Mouse (Mus musculus) limb, embryonic 14.5 days (tissue): ENCODE results near the gene Hlcs. TPM values are rescaled to one million over a fixed set of nuclear protein-coding genes. Genes with fewer than 3 reads are reported as not detected.

ENCODE experiments used
- ATAC-seq: fragments of 200-750 bp; cut with Nextera tagmentation; 2 replicates; pipeline ENCODE4 v1.8.0; 2017; ENCODE audit warnings: low read depth, moderate number of reproducible peaks, moderate TSS enrichment; ENCODE audit not compliant: low FRiP score
- DNase-seq: peaks from one replicate; pipeline ENCODE4 v3.0.0-alpha.2; 2015; ENCODE audit warnings: low spot score
- H3K27ac ChIP-seq: fragments of 300-500 bp; sonication (generic); replicated peaks from 2 replicates; pipeline ENCODE4 v1.5.1; 2014; ENCODE audit warnings: low read depth, mild to moderate bottlenecking, low read length, moderate library complexity, mixed read lengths
- H3K27me3 ChIP-seq: fragments of 300-500 bp; sonication (generic); 2 replicates; pipeline ENCODE4 v1.6.1; 2014; ENCODE audit warnings: low read length, mixed read lengths; ENCODE audit not compliant: control insufficient read depth, insufficient read depth
- H3K36me3 ChIP-seq: fragments of 300-500 bp; sonication (generic); 2 replicates; pipeline ENCODE4 v1.6.1; 2014; ENCODE audit warnings: mild to moderate bottlenecking, low read length, moderate library complexity, mixed read lengths; ENCODE audit not compliant: control insufficient read depth, insufficient read depth
- H3K4me1 ChIP-seq: fragments of 300-500 bp; sonication (generic); 2 replicates; pipeline ENCODE4 v1.6.1; 2014; ENCODE audit warnings: antibody characterized with exemption, low read length, mixed read lengths; ENCODE audit not compliant: control insufficient read depth, insufficient read depth
- H3K4me2 ChIP-seq: fragments of 300-500 bp; sonication (generic); replicated peaks from 2 replicates; pipeline ENCODE4 v1.6.1; 2014; ENCODE audit warnings: low read depth, mild to moderate bottlenecking, low read length, moderate library complexity; ENCODE audit not compliant: severe bottlenecking
- H3K4me3 ChIP-seq: fragments of 300-500 bp; sonication (generic); replicated peaks from 2 replicates; pipeline ENCODE4 v1.5.1; 2014; ENCODE audit warnings: low read length
- H3K9ac ChIP-seq: fragments of 300-500 bp; sonication (generic); 2 replicates; pipeline ENCODE4 v1.6.1; 2014; ENCODE audit warnings: mild to moderate bottlenecking, low read depth, low read length, moderate library complexity; ENCODE audit not compliant: severe bottlenecking
- H3K9me3 ChIP-seq: fragments of 300-500 bp; sonication (generic); 2 replicates; pipeline ENCODE4 v1.6.1; 2016; ENCODE audit warnings: low read length; ENCODE audit not compliant: control insufficient read depth
- POLR2A ChIP-seq: fragments of 200-500 bp; IDR thresholded peaks from 2 replicates; pipeline ENCODE4 v1.8.0; 2012; ENCODE audit warnings: inconsistent platforms, mild to moderate bottlenecking, moderate library complexity, borderline replicate concordance; ENCODE audit not compliant: insufficient read depth, insufficient read length; ENCODE audit errors: extremely low read depth
- WGBS: fragments of 180-500 bp; shearing (Covaris S2); extraction: QIAGEN DNeasy Blood & Tissue Kit; methylation state at CpG from one replicate; pipeline ENCODE4 v1.1.7; 2014; 5-methylcytosine and 5-hydroxymethylcytosine counted together
- polyA plus RNA-seq, 2 experiments: library from polyadenylated mRNA; depleted of rRNA in 1 of 2; stranded (reverse) in 1 of 2; unstranded in 1 of 2; fragments of >200 nt; fragmentation: Nextera tagmentation in 1 of 2; extraction: Ambion mirVana in 1 of 2; gene quantifications; 2 replicates each; pipeline versions ENCODE4 v1.2.1 to v1.2.3; 2012 to 2014

Hlcs gene
- polyA plus RNA-seq, 2 experiments = 6.3 to 7.1 TPM

DNA sequence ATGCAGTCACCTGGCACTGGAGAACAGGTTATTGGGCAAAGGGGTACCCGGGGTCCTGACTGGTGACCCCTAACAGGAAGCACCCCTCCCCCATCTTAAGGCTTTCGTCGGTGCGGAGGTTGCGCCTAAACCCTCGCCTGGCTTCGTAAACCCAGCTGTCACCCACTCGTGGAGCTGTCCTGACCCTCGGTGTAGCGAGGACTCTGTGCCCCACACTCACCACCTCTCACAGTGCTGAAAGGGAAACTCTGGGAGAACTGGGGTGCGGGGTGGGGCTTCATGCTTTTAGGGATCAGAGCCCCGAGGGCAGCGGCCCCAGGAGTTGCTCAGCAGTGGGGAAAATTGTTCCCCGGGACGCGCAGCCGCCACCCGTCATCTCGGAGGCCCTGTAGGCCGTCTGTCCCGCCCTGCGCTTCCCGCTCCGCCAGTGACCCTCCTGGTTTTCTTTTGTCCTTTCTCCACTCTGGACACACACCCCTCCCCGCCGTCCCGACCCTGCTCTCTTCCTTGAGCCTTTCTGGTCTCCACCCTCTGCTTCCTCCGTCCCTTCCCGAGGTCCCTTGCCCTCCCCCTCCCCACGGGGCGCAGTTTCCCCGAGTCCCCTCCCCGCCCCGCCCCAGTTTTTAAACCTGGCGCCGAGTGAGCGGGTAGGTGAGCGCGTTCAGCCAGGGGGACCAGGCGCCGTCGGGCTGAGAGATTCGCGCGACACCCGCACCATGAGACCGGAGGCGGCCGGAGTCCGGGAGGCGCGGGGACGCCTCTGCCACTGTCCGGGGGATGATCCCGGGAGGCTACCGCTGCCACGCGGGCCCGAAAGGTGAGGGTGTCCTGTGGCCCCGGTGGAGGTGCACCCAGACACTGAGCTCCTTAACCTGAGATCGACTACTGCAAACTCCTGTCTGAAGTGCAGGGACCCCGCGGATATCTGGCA, 14.7 kb upstream of the Hlcs start, which contains the start of gene Ripply3:
Gene Ripply3, plus strand, starts transcription at position 640 of the 931 bp plus-strand sequence.
- ATAC-seq = no peak
- Histone ChIP-seq H3K4me3 (peak within 1 kb of the TSS; percentile 51), H3K27me3 (peaks cover 22% of the 10 kb centered on the region)

DNA sequence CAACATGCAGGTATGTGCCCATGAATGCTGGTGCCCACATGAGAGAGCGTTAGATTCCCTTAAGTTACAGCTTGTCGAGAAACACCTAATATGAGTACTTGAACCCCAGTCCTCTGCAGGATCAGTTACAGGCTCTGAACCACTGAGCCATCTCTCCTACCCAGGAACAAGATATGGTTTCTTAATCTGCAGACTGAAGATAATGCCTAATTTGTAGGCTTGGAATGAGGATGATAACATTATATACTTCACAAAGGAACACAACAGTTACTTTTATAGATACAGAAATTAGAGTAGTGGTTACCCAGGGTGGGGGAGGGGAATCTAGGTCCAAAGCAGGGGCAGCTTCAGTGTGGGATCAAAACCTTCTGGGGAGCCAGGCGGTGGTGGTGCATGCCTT, 12.6 kb upstream of the Hlcs start:
- no peak for TF ChIP-seq POLR2A
- no peak overlapping the region for H3K27ac ChIP-seq
- no peak overlapping the region for H3K4me2 ChIP-seq
- H3K36me3 ChIP-seq = no peaks in the 10 kb centered on the region
- H3K4me1 ChIP-seq = peaks cover 12% of the 10 kb centered on the region
- H3K4me3 ChIP-seq = no peak overlapping the region
- no peak overlapping the region for H3K9ac ChIP-seq
- no peaks in the 10 kb centered on the region for H3K9me3 ChIP-seq
- ATAC-seq (no peak), DNase-seq (no peak)
- WGBS = 82% methylated on average over 3 of the region's 3 CpGs
- H3K27me3 ChIP-seq = peaks cover 22% of the 10 kb centered on the region

More for the DNA sequence above, 14.7 kb upstream of the Hlcs start, which contains the start of gene Ripply3:
- WGBS = 2% methylated on average over 60 of the region's 63 CpGs
- H3K9me3 ChIP-seq = no peaks in the 10 kb centered on the region
- H3K36me3 ChIP-seq = no peaks in the 10 kb centered on the region
- peak within 1 kb of the TSS; percentile 49 for H3K9ac ChIP-seq
- no peak for DNase-seq
- H3K4me1 ChIP-seq = peaks cover 12% of the 10 kb centered on the region
- no peak for TF ChIP-seq POLR2A
- H3K27ac ChIP-seq = no peak within 1 kb of the TSS
- peak within 1 kb of the TSS; percentile 81 for H3K4me2 ChIP-seq

DNA sequence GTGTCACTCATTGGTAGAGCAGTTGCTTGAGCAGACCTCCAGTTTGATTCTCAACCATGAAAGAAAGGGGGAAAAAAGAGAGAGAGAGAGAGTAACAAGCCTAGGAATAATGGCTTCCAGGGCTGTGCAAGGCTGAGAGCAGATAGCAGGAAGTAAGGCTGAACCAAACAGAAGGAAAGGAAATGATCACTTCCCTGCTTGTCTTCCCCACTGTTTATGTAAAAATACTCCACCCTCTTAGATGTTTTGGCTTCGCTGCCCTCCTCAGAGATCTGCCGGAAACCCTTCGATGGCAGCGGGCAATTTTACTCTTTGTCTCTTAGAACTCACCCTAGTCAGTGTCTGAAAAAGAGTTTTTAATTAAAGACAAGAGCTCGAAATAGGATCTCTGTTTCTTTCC, 10.3 kb upstream of the Hlcs start:
- H3K36me3 ChIP-seq = no peaks in the 10 kb centered on the region
- H3K9me3 ChIP-seq = no peaks in the 10 kb centered on the region
- no peak for TF ChIP-seq POLR2A

DNA sequence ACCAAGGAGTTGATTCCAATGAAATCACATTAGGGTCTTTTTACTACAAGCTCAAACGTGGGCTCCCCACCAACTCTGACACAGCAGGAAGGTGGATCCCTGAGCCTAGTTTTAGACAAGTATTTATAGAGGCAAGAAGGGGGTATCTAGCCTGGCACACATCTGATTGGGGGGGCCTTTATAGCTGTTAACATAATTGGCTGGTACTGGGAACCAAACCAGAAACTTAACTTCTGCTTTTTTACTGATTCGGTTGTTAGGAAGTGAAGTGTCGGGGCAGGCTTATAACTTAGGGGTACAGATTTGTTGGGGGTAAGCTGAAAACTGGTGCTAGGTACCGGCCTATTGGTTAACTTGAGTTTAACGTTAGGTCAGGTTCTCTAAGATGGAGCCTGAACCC, 6.9 kb upstream of the Hlcs start:
- Histone ChIP-seq H3K4me2 (no peak overlapping the region), H3K9me3 (no peaks in the 10 kb centered on the region), H3K36me3 (no peaks in the 10 kb centered on the region), H3K4me1 (no peaks in the 10 kb centered on the region), H3K4me3 (no peak overlapping the region), H3K27ac (no peak overlapping the region), H3K9ac (no peak overlapping the region), H3K27me3 (no peaks in the 10 kb centered on the region)
- no peak for DNase-seq
- TF ChIP-seq POLR2A = no peak
- WGBS = 82% methylated on average over 5 of the region's 5 CpGs
- no peak for ATAC-seq

More for the DNA sequence above, 10.3 kb upstream of the Hlcs start:
- Histone ChIP-seq H3K9ac (no peak overlapping the region), H3K4me1 (peaks cover 6% of the 10 kb centered on the region), H3K4me2 (no peak overlapping the region), H3K4me3 (no peak overlapping the region), H3K27me3 (peaks cover 14% of the 10 kb centered on the region), H3K27ac (no peak overlapping the region)
- DNase-seq (no peak), ATAC-seq (no peak)
- 71% methylated on average over 5 of the region's 5 CpGs for WGBS

DNA sequence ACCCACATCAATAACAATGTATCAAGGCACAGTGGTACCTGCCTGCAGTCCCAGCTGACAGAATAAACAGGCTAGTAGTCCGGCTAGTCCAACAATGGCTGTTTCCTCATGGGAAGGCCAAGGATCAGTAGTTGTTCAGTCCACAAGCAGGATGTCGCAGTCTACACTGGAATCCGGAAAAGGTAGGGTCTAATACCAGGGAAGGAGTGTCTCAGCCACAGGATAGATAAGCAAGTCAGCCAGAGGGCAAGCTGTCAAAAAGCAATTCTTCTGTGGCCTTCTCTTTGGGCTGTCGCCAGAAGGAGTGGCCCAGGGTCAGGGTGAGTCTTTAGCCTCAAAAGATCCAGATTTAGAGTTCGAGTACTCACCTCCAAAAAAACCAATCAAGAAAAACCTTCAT, 4.4 kb upstream of the Hlcs start:
- no peak for ATAC-seq

More for the DNA sequence above, 4.4 kb upstream of the Hlcs start:
- WGBS = 80% methylated on average over 5 of the region's 5 CpGs
- no peak overlapping the region for H3K27ac ChIP-seq
- H3K4me2 ChIP-seq = no peak overlapping the region
- H3K36me3 ChIP-seq = no peaks in the 10 kb centered on the region
- peaks cover 5% of the 10 kb centered on the region for H3K4me1 ChIP-seq
- no peak for TF ChIP-seq POLR2A
- no peaks in the 10 kb centered on the region for H3K9me3 ChIP-seq
- no peak overlapping the region for H3K9ac ChIP-seq
- no peak overlapping the region for H3K4me3 ChIP-seq
- no peaks in the 10 kb centered on the region for H3K27me3 ChIP-seq
- DNase-seq = no peak
